Mouse (Mus musculus) embryonic fibroblast, embryonic 13.5 days (primary cell): ENCODE measurements at regions not wholly inside any gene's neighbourhood (a gene's known extent, or its start where the extent isn't known, plus 50 kb on each side); places are given as distances from the start of the nearest gene placed in this dataset.

Experiments
- CTCF ChIP-seq: IDR thresholded peaks from 2 replicates; pipeline ENCODE4 v1.5.1; 2011; ENCODE audit warnings: mild to moderate bottlenecking, control low read depth, low read length, moderate library complexity, borderline replicate concordance; ENCODE audit not compliant: insufficient read depth
- POLR2A ChIP-seq: IDR thresholded peaks from 2 replicates; pipeline ENCODE4 v1.6.1; 2011; ENCODE audit warnings: low read depth, mild to moderate bottlenecking, control low read depth, low read length, moderate library complexity

GRCm38 (mm10) chr15:52508609-52509008, 1376.1 kb upstream of the Gm7489 start:
- TF ChIP-seq CTCF, result no peak
- TF ChIP-seq POLR2A, result no peak
